Mouse (Mus musculus) olfactory bulb, adult 2 months (tissue): ENCODE results near the gene Gon7.

ENCODE experiments used
- CTCF ChIP-seq: fragments of 200-500 bp; IDR thresholded peaks from 2 replicates; pipeline ENCODE4 v1.5.1; 2012; ENCODE audit warnings: low read depth, mild to moderate bottlenecking, low read length, moderate library complexity; ENCODE audit not compliant: insufficient read depth
- POLR2A ChIP-seq: fragments of 200-500 bp; IDR thresholded peaks from 2 replicates; pipeline ENCODE4 v1.6.1; 2012; ENCODE audit warnings: mild to moderate bottlenecking, low read depth, low read length, moderate library complexity; ENCODE audit not compliant: insufficient read depth

- TF ChIP-seq POLR2A, result no peak
- no peak for TF ChIP-seq CTCF
These were observed 14.0 kb upstream of the Gon7 start for GRCm38 (mm10) chr12:102771601-102772000.
